Comparison of ENCODE assay signal across 12 mouse cellular contexts in genomic region chr7:135571951-135572559, GRCm38 (mm10). TPM values are rescaled to one million over a fixed set of nuclear protein-coding genes. Genes with fewer than 3 reads are reported as not detected.
DNase-seq lines count a peak whose midpoint lies in the region; ATAC-seq lines count a peak whose summit lies in the region.
"Had no signal": no experiment of that assay in that cellular context is flagged by ENCODE, and none has a peak within 500 bp of the region (broad histone marks: within the 10 kb centered on the region; RNA-seq: fewer than 3 reads in every experiment).

No protein-coding gene starts in this region.

- 58% methylated on average over 10 of the region's 10 CpGs for WGBS in heart, embryonic 15.5 days
- 66% methylated on average over 10 of the region's 10 CpGs for WGBS in forebrain, embryonic 16.5 days

- no peaks in the 10 kb centered on the region for H3K4me1 ChIP-seq in heart, embryonic 15.5 days (replicated peaks)
- no peaks in the 10 kb centered on the region; the same call in 1 of the 2 replicates for H3K4me1 ChIP-seq in forebrain, embryonic 16.5 days (replicated peaks; ENCODE audit: control insufficient read depth, insufficient read depth, low read length)

- no peak for DNase-seq in heart, postnatal 4 days
- DNase-seq in cerebellum, adult 18-20 months, result peak; percentile 68 to 82
- DNase-seq in gastrocnemius, postnatal 10 days, result peak; percentile 25
- peak; percentile 25 for DNase-seq in retina, postnatal 7 days (ENCODE audit: low read depth, low spot score)
- no peak for DNase-seq in layer of hippocampus, postnatal 14 days (ENCODE audit: low spot score in 2 of 2)
- DNase-seq in adrenal gland, adult 2 months, result no peak
- DNase-seq: right cerebral cortex, postnatal 4 days had no signal

- H3K27ac ChIP-seq in heart, embryonic 15.5 days, result no peak overlapping the region
- H3K27ac ChIP-seq in forebrain, embryonic 16.5 days (ENCODE audit: low read length), result no peak overlapping the region

- H3K9ac ChIP-seq in heart, embryonic 15.5 days, result no peak overlapping the region
- H3K9ac ChIP-seq in forebrain, embryonic 16.5 days (replicated peaks; ENCODE audit: low read depth, low read length), result no peak overlapping the region

- ATAC-seq in heart, embryonic 15.5 days (replicated peaks; ENCODE audit: insufficient number of reproducible peaks, insufficient read depth, low FRiP score, low read depth), result 0 out of 2 replicates have a peak, but pooled peaks have one; percentile 22
- ATAC-seq in forebrain, embryonic 16.5 days, result no peak

- no peaks in the 10 kb centered on the region for H3K9me3 ChIP-seq in heart, embryonic 15.5 days (replicated peaks)
- no peaks in the 10 kb centered on the region for H3K9me3 ChIP-seq in forebrain, embryonic 16.5 days (ENCODE audit: control insufficient read depth, low read length)
- H3K9me3 ChIP-seq: megakaryocyte, embryonic 14.5 days had no signal

- H3K4me2 ChIP-seq in heart, embryonic 15.5 days, result no peak overlapping the region
- H3K4me2 ChIP-seq in forebrain, embryonic 16.5 days (ENCODE audit: low read length), result no peak overlapping the region

- H3K27me3 ChIP-seq in heart, embryonic 15.5 days, result no peaks in the 10 kb centered on the region
- H3K27me3 ChIP-seq in forebrain, embryonic 16.5 days (replicated peaks; ENCODE audit: control insufficient read depth, insufficient read depth, low read length), result no peaks in the 10 kb centered on the region
- H3K27me3 ChIP-seq: megakaryocyte, embryonic 14.5 days had no signal

- H3K36me3 ChIP-seq in heart, embryonic 15.5 days, result no peaks in the 10 kb centered on the region
- no peaks in the 10 kb centered on the region for H3K36me3 ChIP-seq in forebrain, embryonic 16.5 days (ENCODE audit: control insufficient read depth, insufficient read depth)

- H3K4me3 ChIP-seq in heart, embryonic 15.5 days, result no peak overlapping the region
- no peak overlapping the region for H3K4me3 ChIP-seq in forebrain, embryonic 16.5 days (replicated peaks; ENCODE audit: low read length)
- H3K4me3 ChIP-seq: megakaryocyte, embryonic 14.5 days had no signal

RNA-seq across cellular contexts. Expression of gene Ptpre, which starts 34.8 kb away (rescaled TPM):
- polyA plus RNA-seq in heart, embryonic 15.5 days (2015; fragmentation: Nextera tagmentation; extraction: Ambion mirVana), result 2.1 and 4.0 TPM in 2 replicates
- total RNA-seq in heart, postnatal 4 days (2021), result 1 to 10 TPM; 6.0 to 6.4 TPM
- 10 to 100 TPM in 1 of 2 experiments, 1 to 10 TPM in 1; 8.2 to 10.6 TPM for total RNA-seq in gastrocnemius, postnatal 10 days (2021)
- total RNA-seq in layer of hippocampus, postnatal 14 days (2021), result 10 to 100 TPM; 55.2 to 55.7 TPM
- polyA plus RNA-seq in forebrain, embryonic 16.5 days (2015; fragmentation: Nextera tagmentation; extraction: Ambion mirVana), result 2.0 and 4.5 TPM in 2 replicates
- total RNA-seq in adrenal gland, adult 2 months (2021), result 1 to 10 TPM; 3.5 to 8.1 TPM
- 1.4 and 1.9 TPM in 2 replicates for polyA plus RNA-seq in adrenal gland, adult 2 months (2012; rRNA removed)

RNA-seq across cellular contexts. Expression of gene Clrn3, which starts 43.6 kb away (rescaled TPM):
- not detected in 2 replicates for polyA plus RNA-seq in heart, embryonic 15.5 days (2015; fragmentation: Nextera tagmentation; extraction: Ambion mirVana)
- not detected for total RNA-seq in heart, postnatal 4 days (2021)
- not detected for total RNA-seq in gastrocnemius, postnatal 10 days (2021)
- not detected for total RNA-seq in layer of hippocampus, postnatal 14 days (2021)
- not detected in 2 replicates for polyA plus RNA-seq in forebrain, embryonic 16.5 days (2015; fragmentation: Nextera tagmentation; extraction: Ambion mirVana)
- not detected for total RNA-seq in adrenal gland, adult 2 months (2021)
- not detected in 2 replicates for polyA plus RNA-seq in adrenal gland, adult 2 months (2012; rRNA removed)
- total RNA-seq: layer of hippocampus, postnatal 10 days had no signal
- polyA plus RNA-seq: heart, embryonic 14.5 days had no signal

Comparison
In these comparisons a context has a peak if more than half of its experiments do, and no peak if none do; other contexts are left out.
1. DNase-seq: peak in cerebellum, adult 18-20 months (2 of 2), gastrocnemius, postnatal 10 days (single experiment) and retina, postnatal 7 days (single experiment); none in heart, postnatal 4 days (single experiment), layer of hippocampus, postnatal 14 days (0 of 2) and adrenal gland, adult 2 months (single experiment).
2. RNA of gene Ptpre, which starts 34.8 kb away (total RNA-seq): 55.2 to 55.7 TPM in layer of hippocampus, postnatal 14 days; 8.2 to 10.6 TPM in gastrocnemius, postnatal 10 days, 3.5 to 8.1 TPM in adrenal gland, adult 2 months and 6.0 to 6.4 TPM in heart, postnatal 4 days; every median in the first group is over 4 times any median in the second.